ENCODE assay signal across 13 mouse cellular contexts in the genomic region with DNA sequence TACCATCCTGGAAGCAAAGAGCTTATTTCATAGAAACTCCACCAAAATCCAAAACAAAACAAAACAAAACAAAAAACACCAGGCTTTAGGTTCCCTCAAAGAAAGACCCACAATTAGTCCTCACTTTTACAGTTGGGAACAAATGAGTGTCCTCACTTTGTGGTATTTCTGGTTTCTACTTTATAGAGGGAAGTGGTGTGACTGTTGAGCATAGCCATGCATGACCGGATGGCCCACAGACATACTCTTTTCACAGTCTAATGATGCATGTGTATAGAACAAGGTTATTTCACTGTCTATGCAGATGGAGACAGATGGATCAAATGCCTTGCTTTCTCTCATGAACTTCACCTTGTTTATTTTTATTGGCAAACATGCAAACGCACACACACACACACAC. TPM values are rescaled to one million over a fixed set of nuclear protein-coding genes. Genes with fewer than 3 reads are reported as not detected.
"Had no signal": no experiment of that assay in that cellular context is flagged by ENCODE, and none has a peak within 500 bp of the region (broad histone marks: within the 10 kb centered on the region; RNA-seq: fewer than 3 reads in every experiment).

No protein-coding gene starts in this region.

- DNase-seq: gastrocnemius, postnatal 36 days; heart, adult 18-20 months; heart, postnatal 10 days; kidney, adult 11 months; kidney, adult 8-10 months; kidney, postnatal 10 days; kidney, postnatal 25 days; kidney, postnatal 4 days; liver; liver, embryonic 13.5 days had no signal

- ATAC-seq: hindbrain, postnatal 0 days; intestine, embryonic 16.5 days had no signal

RNA-seq across cellular contexts. Expression of a gene that starts 10.1 kb away (rescaled TPM):
- total RNA-seq: hematopoietic stem cell, adult 5-6 weeks had no signal
